Mouse (Mus musculus): ENCODE data around the gene Paxx. TPM values are rescaled to one million over a fixed set of nuclear protein-coding genes. Genes with fewer than 3 reads are reported as not detected.

Gene Paxx
- polyA plus RNA-seq, 1 experiment from 2014 or later = 109 TPM

DNA sequence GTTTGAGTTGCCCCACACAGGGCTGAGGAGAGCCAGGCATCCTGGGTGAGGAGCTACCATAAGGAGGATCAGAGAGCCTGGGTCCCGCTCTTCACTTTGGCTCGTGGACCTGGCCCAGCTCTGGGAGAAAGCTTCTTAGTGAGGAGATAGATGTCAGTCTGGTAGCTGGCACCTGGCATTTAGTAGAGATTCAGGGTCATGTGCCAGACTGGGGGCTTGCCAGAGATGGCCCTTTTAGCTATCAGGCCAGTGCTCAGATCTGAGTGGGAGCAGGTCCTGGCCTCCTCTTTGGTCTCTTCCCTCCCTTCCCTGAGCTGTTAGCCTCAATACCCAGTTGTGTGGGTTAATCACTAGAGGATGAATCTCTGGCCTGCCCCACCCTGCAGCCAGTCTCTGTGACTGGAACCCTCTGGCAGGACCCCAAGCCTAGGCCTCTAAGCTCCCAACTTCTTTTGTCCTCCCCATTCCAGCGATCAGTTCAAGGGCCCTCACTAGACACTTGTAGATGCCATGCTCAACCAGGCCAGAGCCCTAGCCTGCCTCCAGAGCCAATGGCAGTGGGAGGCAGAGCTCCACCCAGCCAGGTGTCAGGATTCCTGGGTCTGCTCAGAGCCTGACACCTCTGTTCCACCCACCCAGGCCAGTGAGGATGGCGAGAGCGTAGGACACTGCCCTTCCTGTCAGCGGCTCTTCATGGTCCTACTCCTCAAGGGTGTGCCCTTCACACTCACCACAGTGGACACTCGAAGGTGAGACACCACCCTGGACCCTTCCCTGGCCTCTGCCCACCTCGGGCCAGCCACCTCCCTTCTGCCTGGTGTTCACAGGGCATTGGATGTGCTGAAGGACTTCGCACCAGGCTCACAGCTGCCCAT lies 3.6 kb downstream of the Paxx start:
- DNase-seq (ENCODE audit: low spot score) (no peak), ATAC-seq (ENCODE audit: low FRiP score) (no peak)
- no peak overlapping the region for H3K4me3 ChIP-seq (replicated peaks; ENCODE audit: low read length)
- WGBS = 92% methylated on average over 9 of the region's 9 CpGs
- no peaks in the 10 kb centered on the region for H3K27me3 ChIP-seq (ENCODE audit: control insufficient read depth, insufficient read depth, low read length)
- peaks cover 20% of the 10 kb centered on the region for H3K4me1 ChIP-seq (replicated peaks; ENCODE audit: control insufficient read depth, insufficient read depth, low read length)
- no peak overlapping the region for H3K9ac ChIP-seq
- no peaks in the 10 kb centered on the region for H3K9me3 ChIP-seq (ENCODE audit: control insufficient read depth, low read length)
- H3K27ac ChIP-seq = no peak overlapping the region
- peaks cover 17% of the 10 kb centered on the region for H3K36me3 ChIP-seq (replicated peaks; ENCODE audit: control insufficient read depth, insufficient read depth)
- no peak overlapping the region for H3K4me2 ChIP-seq (replicated peaks)

DNA sequence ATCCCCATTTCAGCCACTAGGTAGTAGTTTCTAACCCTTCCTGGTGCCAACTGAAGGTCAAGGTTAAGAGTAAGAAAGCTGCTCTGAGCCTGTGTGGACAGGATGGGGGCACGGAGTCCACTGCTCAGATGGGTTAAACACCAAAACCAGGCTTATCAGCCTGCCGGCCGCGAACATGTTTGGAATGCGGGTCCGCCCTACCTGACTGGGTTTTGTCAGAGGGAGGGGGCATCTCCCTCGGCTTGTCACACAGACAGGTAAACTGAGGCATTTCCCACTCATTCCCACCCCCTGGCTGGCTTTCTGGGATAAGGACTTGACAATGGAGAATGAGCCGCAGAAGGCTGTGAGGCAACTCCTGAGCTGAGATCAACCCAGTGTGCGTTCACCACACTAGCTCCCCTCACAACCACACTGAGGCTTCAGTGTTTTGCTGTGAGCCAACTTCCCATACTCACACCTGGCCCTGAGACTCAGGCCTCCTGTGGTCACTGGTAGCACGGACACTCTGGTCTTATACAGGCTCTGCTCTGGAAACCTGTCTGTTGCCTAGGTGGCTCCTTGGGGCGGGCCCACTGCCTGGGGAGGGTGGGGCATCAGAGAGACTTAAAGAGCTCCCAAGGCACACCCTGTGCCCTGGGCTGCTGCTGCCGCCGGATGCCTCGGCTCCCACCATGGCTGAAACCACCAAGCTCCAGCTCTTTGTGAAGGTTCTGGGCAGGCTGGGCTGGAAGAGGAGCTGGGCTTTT lies 4.5 kb downstream of the Paxx start, which contains the start of gene Clic3:
Gene Clic3, plus strand, starts transcription at position 634 of the 749 bp plus-strand sequence.
- ATAC-seq (ENCODE audit: low FRiP score) = no peak
- 74% methylated on average over 14 of the region's 14 CpGs for WGBS
- H3K4me2 ChIP-seq (replicated peaks) = no peak within 1 kb of the TSS
- H3K9me3 ChIP-seq (ENCODE audit: control insufficient read depth, low read length) = no peaks in the 10 kb centered on the region
- no peak within 1 kb of the TSS for H3K27ac ChIP-seq
- H3K4me3 ChIP-seq (replicated peaks; ENCODE audit: low read length) = no peak within 1 kb of the TSS
- H3K4me1 ChIP-seq (replicated peaks; ENCODE audit: control insufficient read depth, insufficient read depth, low read length) = peaks cover 16% of the 10 kb centered on the region
- peaks cover 17% of the 10 kb centered on the region for H3K36me3 ChIP-seq (replicated peaks; ENCODE audit: control insufficient read depth, insufficient read depth)
- no peak within 1 kb of the TSS for H3K9ac ChIP-seq
- H3K27me3 ChIP-seq (ENCODE audit: control insufficient read depth, insufficient read depth, low read length) = no peaks in the 10 kb centered on the region
- DNase-seq (ENCODE audit: low spot score) = no peak

DNA sequence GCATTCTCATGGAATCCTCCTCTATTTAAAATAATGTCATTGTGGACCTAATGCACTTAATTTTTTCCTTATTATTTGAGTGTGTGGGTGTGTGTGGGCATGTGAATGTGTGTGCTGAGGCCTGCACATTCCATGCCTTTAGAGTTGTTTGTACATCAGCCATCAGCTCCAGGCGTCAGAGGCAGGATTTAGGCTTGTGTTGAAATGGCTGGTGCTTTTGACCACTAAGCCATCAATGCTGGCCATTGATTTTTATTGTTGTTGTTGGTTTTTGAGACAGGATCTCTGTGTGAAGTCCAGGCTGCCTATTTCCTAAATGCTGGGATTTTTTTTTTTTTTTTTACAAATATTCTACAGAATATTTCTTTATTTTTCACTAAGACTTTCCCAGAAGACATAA lies 7.9 kb downstream of the Paxx start:
- Histone ChIP-seq H3K27ac (no peak overlapping the region), H3K9me3 (ENCODE audit: control insufficient read depth, low read length) (no peaks in the 10 kb centered on the region), H3K4me2 (replicated peaks) (no peak overlapping the region), H3K36me3 (replicated peaks; ENCODE audit: control insufficient read depth, insufficient read depth) (peaks cover 24% of the 10 kb centered on the region), H3K4me3 (replicated peaks; ENCODE audit: low read length) (no peak overlapping the region), H3K27me3 (ENCODE audit: control insufficient read depth, insufficient read depth, low read length) (no peaks in the 10 kb centered on the region), H3K9ac (no peak overlapping the region), H3K4me1 (replicated peaks; ENCODE audit: control insufficient read depth, insufficient read depth, low read length) (no peaks in the 10 kb centered on the region)
- ATAC-seq (ENCODE audit: low FRiP score) (no peak), DNase-seq (ENCODE audit: low spot score) (no peak)
- 55% methylated on average over 1 of the region's 1 CpGs for whole genome bisulfite sequencing

DNA sequence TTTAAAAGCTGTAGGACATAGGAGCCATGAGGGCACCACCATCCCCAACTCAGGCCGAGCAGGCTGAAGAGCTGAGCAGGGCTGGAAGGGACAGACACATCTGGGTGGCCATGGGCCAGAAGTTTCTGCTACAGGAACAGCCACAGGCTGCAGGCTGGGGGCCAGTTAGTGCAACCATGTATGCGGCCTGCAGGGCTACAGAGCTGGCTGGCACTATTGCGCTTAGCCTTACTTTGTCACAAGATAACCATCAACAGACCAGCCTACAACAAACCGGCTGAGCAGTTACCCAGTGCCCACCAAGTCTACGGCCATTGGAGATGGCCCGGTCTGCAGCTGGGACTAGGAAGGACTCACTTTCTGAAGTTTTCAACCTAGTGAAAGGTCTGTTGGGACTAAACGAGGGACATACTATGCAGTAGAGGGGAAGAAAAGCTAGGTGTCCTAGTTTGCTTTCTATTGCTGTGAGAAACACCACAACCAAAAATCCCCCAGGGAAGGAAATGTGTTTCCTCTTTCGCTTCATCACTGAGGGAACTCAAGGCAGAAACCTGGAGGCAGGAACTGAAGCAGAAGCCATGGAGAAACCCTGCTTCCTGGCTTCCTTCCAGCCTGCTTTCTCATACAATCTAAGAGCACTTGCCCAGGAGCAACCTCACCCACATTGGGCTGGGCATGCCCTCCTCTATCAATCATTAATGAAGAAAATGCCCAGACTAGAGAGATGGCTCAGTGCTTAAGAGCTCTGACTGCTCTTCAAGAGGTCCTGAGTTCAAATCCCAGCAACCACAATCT lies 9.8 kb downstream of the Paxx start:
- Histone ChIP-seq H3K4me1 (replicated peaks; ENCODE audit: control insufficient read depth, insufficient read depth, low read length) (no peaks in the 10 kb centered on the region), H3K4me3 (replicated peaks; ENCODE audit: low read length) (no peak overlapping the region), H3K4me2 (replicated peaks) (no peak overlapping the region), H3K9me3 (ENCODE audit: control insufficient read depth, low read length) (no peaks in the 10 kb centered on the region), H3K9ac (no peak overlapping the region), H3K27me3 (ENCODE audit: control insufficient read depth, insufficient read depth, low read length) (no peaks in the 10 kb centered on the region), H3K27ac (no peak overlapping the region), H3K36me3 (replicated peaks; ENCODE audit: control insufficient read depth, insufficient read depth) (peaks cover 40% of the 10 kb centered on the region)
- no peak for ATAC-seq (ENCODE audit: low FRiP score)
- no peak for DNase-seq (ENCODE audit: low spot score)
- WGBS = 90% methylated on average over 8 of the region's 8 CpGs

DNA sequence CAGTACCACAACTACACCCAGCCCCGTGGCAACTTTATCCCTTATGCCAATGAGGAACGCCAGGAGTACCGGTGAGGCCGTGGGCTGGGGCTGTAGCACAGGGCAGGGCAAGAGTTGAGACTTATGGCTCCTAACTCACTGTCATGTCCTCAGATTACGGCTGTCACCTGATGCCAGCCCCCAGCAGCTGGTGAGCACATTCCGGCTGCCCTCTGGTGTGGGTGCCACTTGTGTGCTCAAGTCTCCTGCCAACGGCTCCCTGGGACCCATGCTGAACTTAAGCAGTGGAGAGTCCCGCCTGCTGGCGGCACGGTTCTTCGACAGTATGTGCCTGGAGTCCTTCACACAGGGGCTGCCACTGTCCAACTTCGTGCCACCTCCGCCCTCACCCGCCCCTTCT lies 18.2 kb downstream of the Paxx start:
- DNase-seq (ENCODE audit: low spot score) (no peak), ATAC-seq (ENCODE audit: low FRiP score) (no peak)
- Histone ChIP-seq H3K9ac (no peak overlapping the region), H3K4me1 (replicated peaks; ENCODE audit: control insufficient read depth, insufficient read depth, low read length) (no peaks in the 10 kb centered on the region), H3K27me3 (ENCODE audit: control insufficient read depth, insufficient read depth, low read length) (no peaks in the 10 kb centered on the region), H3K4me2 (replicated peaks) (no peak overlapping the region), H3K36me3 (replicated peaks; ENCODE audit: control insufficient read depth, insufficient read depth) (peaks cover 99% of the 10 kb centered on the region), H3K27ac (no peak overlapping the region), H3K4me3 (replicated peaks; ENCODE audit: low read length) (no peak overlapping the region), H3K9me3 (ENCODE audit: control insufficient read depth, low read length) (no peaks in the 10 kb centered on the region)
- WGBS = 93% methylated on average over 14 of the region's 14 CpGs

DNA sequence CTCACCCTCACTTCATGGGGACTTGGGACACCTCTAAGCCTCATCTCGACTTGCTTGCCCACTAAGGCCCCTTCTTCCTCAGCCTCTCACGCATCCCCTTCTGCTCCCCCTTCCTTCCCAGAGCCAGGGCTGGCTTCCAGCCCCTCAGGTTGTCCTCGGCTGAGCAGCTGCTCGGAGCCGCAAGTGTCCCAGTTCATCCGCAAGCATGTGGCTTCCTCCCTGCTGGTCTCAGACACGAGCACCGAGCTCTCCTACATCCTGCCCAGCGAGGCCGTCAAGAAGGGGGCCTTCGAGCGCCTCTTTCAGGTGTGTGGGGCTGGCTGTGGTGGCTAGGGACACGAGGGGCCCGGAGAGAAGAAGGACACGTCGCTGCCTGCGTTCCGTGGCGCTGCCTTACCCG lies 19.8 kb downstream of the Paxx start:
- no peaks in the 10 kb centered on the region for H3K27me3 ChIP-seq (ENCODE audit: control insufficient read depth, insufficient read depth, low read length)
- no peak overlapping the region for H3K9ac ChIP-seq

DNA sequence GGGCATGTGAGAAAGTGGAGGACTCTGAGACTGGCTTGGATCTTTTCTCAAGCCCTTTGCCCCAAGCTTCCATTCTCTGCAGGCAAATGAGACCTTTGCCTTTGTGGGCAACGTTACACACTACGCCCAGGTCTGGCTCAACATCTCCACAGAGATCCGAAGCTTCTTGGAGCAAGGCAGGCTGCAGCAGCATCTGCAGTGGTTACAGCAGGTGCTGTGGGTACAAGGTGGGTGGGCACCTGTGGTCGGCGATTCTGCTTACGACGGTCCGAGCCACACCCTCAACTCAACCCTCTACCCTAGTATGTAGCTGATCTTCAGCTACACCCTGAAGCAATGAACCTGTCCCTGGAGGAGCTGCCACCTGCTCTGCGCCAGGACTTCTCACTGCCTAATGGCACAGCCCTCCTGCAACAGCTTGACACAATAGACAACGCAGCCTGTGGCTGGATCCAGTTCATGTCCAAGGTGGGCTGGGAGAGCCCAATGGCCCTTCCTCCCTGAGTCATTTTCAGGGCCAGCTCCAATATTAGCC lies 24.5 kb downstream of the Paxx start:
- DNase-seq (ENCODE audit: low spot score) = no peak
- no peak overlapping the region for H3K27ac ChIP-seq
- H3K4me3 ChIP-seq (replicated peaks; ENCODE audit: low read length) = no peak overlapping the region
- no peaks in the 10 kb centered on the region for H3K27me3 ChIP-seq (ENCODE audit: control insufficient read depth, insufficient read depth, low read length)
- peaks cover 83% of the 10 kb centered on the region for H3K36me3 ChIP-seq (replicated peaks; ENCODE audit: control insufficient read depth, insufficient read depth)
- peaks cover 5% of the 10 kb centered on the region for H3K4me1 ChIP-seq (replicated peaks; ENCODE audit: control insufficient read depth, insufficient read depth, low read length)
- ATAC-seq (ENCODE audit: low FRiP score) = no peak
- no peaks in the 10 kb centered on the region for H3K9me3 ChIP-seq (ENCODE audit: control insufficient read depth, low read length)
- no peak overlapping the region for H3K9ac ChIP-seq
- H3K4me2 ChIP-seq (replicated peaks) = no peak overlapping the region
- WGBS = 94% methylated on average over 10 of the region's 10 CpGs

More for the DNA sequence above, 19.8 kb downstream of the Paxx start:
- no peak overlapping the region for H3K4me3 ChIP-seq (replicated peaks; ENCODE audit: low read length)
- no peaks in the 10 kb centered on the region for H3K9me3 ChIP-seq (ENCODE audit: control insufficient read depth, low read length)
- DNase-seq (ENCODE audit: low spot score) (no peak), ATAC-seq (ENCODE audit: low FRiP score) (no peak)
- H3K4me1 ChIP-seq (replicated peaks; ENCODE audit: control insufficient read depth, insufficient read depth, low read length) = no peaks in the 10 kb centered on the region
- H3K36me3 ChIP-seq (replicated peaks; ENCODE audit: control insufficient read depth, insufficient read depth) = peaks cover 99% of the 10 kb centered on the region
- H3K4me2 ChIP-seq (replicated peaks) = no peak overlapping the region
- WGBS = 92% methylated on average over 20 of the region's 20 CpGs
- H3K27ac ChIP-seq = no peak overlapping the region

DNA sequence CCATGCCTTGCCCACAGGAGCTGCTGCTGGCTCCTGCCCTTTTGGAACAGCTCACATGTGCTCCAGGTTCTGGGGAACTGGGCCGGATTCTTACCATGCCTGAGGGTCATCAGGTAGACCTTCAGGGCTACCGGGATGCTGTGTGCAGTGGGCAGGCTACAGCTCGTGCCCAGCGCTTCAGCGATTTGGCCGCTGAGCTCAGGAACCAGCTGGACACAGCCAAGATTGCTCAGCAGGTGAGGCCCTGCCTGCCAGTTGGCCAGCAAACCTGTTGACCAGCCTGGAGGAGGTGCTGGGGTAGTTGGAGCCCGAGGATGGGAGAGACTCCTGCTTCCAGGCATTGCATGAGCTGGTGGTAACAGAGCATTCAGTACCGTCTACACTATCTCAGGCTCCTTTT lies 26.6 kb downstream of the Paxx start:
- Histone ChIP-seq H3K4me3 (replicated peaks; ENCODE audit: low read length) (no peak overlapping the region), H3K27ac (no peak overlapping the region), H3K27me3 (ENCODE audit: control insufficient read depth, insufficient read depth, low read length) (no peaks in the 10 kb centered on the region), H3K4me2 (replicated peaks) (no peak overlapping the region), H3K9me3 (ENCODE audit: control insufficient read depth, low read length) (no peaks in the 10 kb centered on the region), H3K36me3 (replicated peaks; ENCODE audit: control insufficient read depth, insufficient read depth) (peaks cover 63% of the 10 kb centered on the region), H3K9ac (no peak overlapping the region), H3K4me1 (replicated peaks; ENCODE audit: control insufficient read depth, insufficient read depth, low read length) (peaks cover 25% of the 10 kb centered on the region)
- ATAC-seq (ENCODE audit: low FRiP score) (no peak), DNase-seq (ENCODE audit: low spot score) (no peak)
- WGBS = 86% methylated on average over 8 of the region's 8 CpGs

DNA sequence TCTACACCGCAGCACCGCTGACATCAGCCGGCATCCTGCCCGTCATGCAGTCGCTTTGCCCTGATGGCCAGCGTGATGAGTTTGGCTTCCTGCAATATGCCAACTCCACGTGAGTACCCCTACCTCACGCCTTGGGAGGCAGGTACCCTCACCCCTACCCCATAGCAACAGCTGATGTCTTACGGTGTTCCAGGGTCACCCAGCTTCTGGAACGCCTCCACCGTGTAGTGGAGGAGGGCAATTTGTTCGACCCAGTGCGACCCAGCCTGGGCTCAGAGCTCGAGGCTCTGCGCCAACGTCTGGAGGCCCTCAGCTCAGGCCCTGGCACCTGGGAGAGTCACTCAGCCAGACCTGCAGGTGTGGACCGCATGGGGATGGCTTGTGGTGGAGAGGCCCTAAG lies 27.8 kb downstream of the Paxx start:
- ATAC-seq (ENCODE audit: low FRiP score) (no peak), DNase-seq (ENCODE audit: low spot score) (no peak)
- no peak overlapping the region for H3K4me2 ChIP-seq (replicated peaks)
- H3K9ac ChIP-seq = no peak overlapping the region
- H3K27me3 ChIP-seq (ENCODE audit: control insufficient read depth, insufficient read depth, low read length) = no peaks in the 10 kb centered on the region
- H3K9me3 ChIP-seq (ENCODE audit: control insufficient read depth, low read length) = no peaks in the 10 kb centered on the region
- H3K4me1 ChIP-seq (replicated peaks; ENCODE audit: control insufficient read depth, insufficient read depth, low read length) = peaks cover 29% of the 10 kb centered on the region
- 91% methylated on average over 17 of the region's 17 CpGs for WGBS
- H3K36me3 ChIP-seq (replicated peaks; ENCODE audit: control insufficient read depth, insufficient read depth) = peaks cover 51% of the 10 kb centered on the region
- no peak overlapping the region for H3K27ac ChIP-seq
- no peak overlapping the region for H3K4me3 ChIP-seq (replicated peaks; ENCODE audit: low read length)
